Mouse (Mus musculus) intestine, embryonic 16.5 days (tissue): ENCODE results near the gene Ppp4r3a. TPM values are rescaled to one million over a fixed set of nuclear protein-coding genes. Genes with fewer than 3 reads are reported as not detected.

Source experiments
- ATAC-seq: fragments of 200-750 bp; cut with Nextera tagmentation; 2 replicates; pipeline ENCODE4 v1.8.0; 2017; ENCODE audit warnings: moderate TSS enrichment, moderate library complexity
- H3K27ac ChIP-seq: fragments of 300-500 bp; sonication (generic); 2 replicates; pipeline ENCODE4 v1.5.1; 2014; ENCODE audit warnings: mild to moderate bottlenecking, low read length
- H3K27me3 ChIP-seq: fragments of 300-500 bp; sonication (generic); replicated peaks from 2 replicates; pipeline ENCODE4 v1.6.1; 2014; ENCODE audit warnings: low read length, control low read depth, mixed read lengths; ENCODE audit not compliant: control insufficient read depth, insufficient read depth
- H3K36me3 ChIP-seq: fragments of 300-500 bp; sonication (generic); 2 replicates; pipeline ENCODE4 v1.6.1; 2014; ENCODE audit warnings: low read length, control low read depth; ENCODE audit not compliant: control insufficient read depth, insufficient read depth
- H3K4me1 ChIP-seq: fragments of 300-500 bp; sonication (generic); 2 replicates; pipeline ENCODE4 v1.6.1; 2014; ENCODE audit warnings: low read length, control low read depth, mixed read lengths; ENCODE audit not compliant: control insufficient read depth, insufficient read depth
- H3K4me2 ChIP-seq: fragments of 300-500 bp; sonication (generic); 2 replicates; pipeline ENCODE4 v1.6.1; 2014; ENCODE audit warnings: low read depth, low read length, control low read depth
- H3K4me3 ChIP-seq: fragments of 300-500 bp; sonication (generic); 2 replicates; pipeline ENCODE4 v1.5.1; 2014; ENCODE audit warnings: mild to moderate bottlenecking, low read length
- H3K9ac ChIP-seq: fragments of 300-500 bp; sonication (generic); 2 replicates; pipeline ENCODE4 v1.6.1; 2014; ENCODE audit warnings: low read depth, low read length
- H3K9me3 ChIP-seq: fragments of 300-500 bp; sonication (generic); 2 replicates; pipeline ENCODE4 v1.6.1; 2016; ENCODE audit warnings: low read length, control low read depth; ENCODE audit not compliant: control insufficient read depth
- WGBS: fragments of 180-500 bp; shearing (Covaris S2); extraction: QIAGEN DNeasy Blood & Tissue Kit; methylation state at CpG from one replicate; pipeline ENCODE4 v1.1.7; 2014; 5-methylcytosine and 5-hydroxymethylcytosine counted together
- polyA plus RNA-seq: library from polyadenylated mRNA; unstranded; fragments of >200 nt; fragmentation: Nextera tagmentation; extraction: Ambion mirVana; gene quantifications from 2 replicates; pipeline ENCODE4 v1.2.1, GENCODE M21; 2015

Gene Ppp4r3a
- polyA plus RNA-seq, 1 experiment from 2014 or later = 21.9 TPM

- no peaks in the 10 kb centered on the region for H3K9me3 ChIP-seq
- no peak overlapping the region for H3K9ac ChIP-seq
- peaks cover 7% of the 10 kb centered on the region for H3K36me3 ChIP-seq
- no peak overlapping the region for H3K4me2 ChIP-seq
- no peak overlapping the region for H3K27ac ChIP-seq
- 87% methylated on average over 1 of the region's 1 CpGs for WGBS
- H3K4me3 ChIP-seq = no peak overlapping the region
- no peaks in the 10 kb centered on the region for H3K27me3 ChIP-seq
- ATAC-seq = no peak
- H3K4me1 ChIP-seq = no peaks in the 10 kb centered on the region
Measured at GRCm38 (mm10) chr12:101066329-101066728, 17.2 kb downstream of the Ppp4r3a start.

DNA sequence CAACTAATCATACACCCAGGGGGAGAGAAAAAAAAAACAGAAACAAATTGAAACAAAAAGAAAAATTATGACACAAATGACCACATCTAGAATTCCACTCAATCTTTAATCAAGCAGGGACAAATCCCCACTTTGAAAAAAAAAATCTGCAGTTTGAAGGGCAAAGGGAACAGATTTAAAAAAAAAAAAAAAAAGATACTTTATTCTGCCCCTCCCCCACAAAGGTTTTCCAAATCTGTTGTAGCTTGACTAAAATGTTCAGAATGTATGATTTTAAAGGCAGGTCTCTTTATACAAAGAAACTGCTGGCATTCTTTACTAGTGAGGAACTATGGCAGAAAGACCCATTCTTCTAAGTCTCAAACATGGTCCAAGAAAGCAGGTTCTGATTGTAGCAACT lies 43.5 kb downstream of the Ppp4r3a start:
- H3K9me3 ChIP-seq = no peaks in the 10 kb centered on the region
- H3K27ac ChIP-seq = no peak overlapping the region
- H3K4me1 ChIP-seq = no peaks in the 10 kb centered on the region
- ATAC-seq = no peak
- H3K4me3 ChIP-seq = no peak overlapping the region
- H3K36me3 ChIP-seq = 0 out of 2 replicates have a peak, but pooled peaks cover 3% of the 10 kb centered on the region
- no peak overlapping the region for H3K9ac ChIP-seq
- no peaks in the 10 kb centered on the region for H3K27me3 ChIP-seq
- H3K4me2 ChIP-seq = no peak overlapping the region

GRCm38 (mm10) chr12:101028954-101029731 lies 54.4 kb downstream of the Ppp4r3a start, which contains the start of gene Ccdc88c:
Gene Ccdc88c, minus strand, starts transcription at chr12:101029056.
- Histone ChIP-seq H3K27me3 (no peaks in the 10 kb centered on the region), H3K9me3 (no peaks in the 10 kb centered on the region)

DNA sequence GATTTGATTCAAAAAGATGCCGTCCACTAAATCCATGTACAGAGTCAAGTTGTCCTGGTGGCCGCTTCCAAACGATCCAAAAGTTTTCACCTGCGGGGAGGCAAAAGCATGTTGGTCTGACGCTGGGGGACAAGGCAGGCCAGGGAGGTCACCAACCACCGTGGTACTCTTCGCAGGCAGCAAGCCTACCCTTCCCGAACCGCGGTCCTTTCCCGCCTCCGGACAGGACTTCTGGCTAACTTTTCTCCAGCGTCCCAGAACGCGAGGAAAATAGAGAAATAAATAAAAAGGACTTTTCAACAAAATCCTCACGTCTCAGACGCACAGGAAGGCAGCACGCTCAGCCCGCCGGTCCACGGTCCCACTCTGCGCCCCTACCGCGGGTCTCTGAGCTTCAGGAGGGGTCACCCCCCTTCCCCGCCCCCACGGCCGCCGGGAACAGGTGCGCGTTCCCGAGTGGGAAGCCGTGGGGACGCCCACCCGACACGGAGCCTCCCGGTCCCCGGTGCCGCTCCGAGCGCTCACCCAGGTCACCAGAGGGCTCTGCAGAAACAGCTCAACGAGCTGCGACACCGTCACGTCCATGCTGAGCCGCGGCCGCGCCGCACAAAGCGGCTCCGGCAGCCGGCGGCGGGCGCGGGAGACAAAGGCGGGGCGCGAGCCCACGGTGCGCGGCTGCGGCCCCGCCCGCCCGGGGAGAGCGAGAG lies 55.1 kb downstream of the Ppp4r3a start:
- Histone ChIP-seq H3K27me3 (no peaks in the 10 kb centered on the region), H3K9ac (peak overlapping the region; percentile 93), H3K4me3 (peak overlapping the region; percentile 80), H3K36me3 (no peaks in the 10 kb centered on the region), H3K27ac (peak overlapping the region; percentile 88), H3K4me2 (peak overlapping the region; percentile 87), H3K4me1 (peaks cover 8% of the 10 kb centered on the region; the same call in 1 of the 2 replicates), H3K9me3 (no peaks in the 10 kb centered on the region)
- ATAC-seq = no peak
- WGBS = under 1% methylated on average over 66 of the region's 67 CpGs

More at GRCm38 (mm10) chr12:101028954-101029731, 54.4 kb downstream of the Ppp4r3a start, which contains the start of gene Ccdc88c:
- Histone ChIP-seq H3K27ac (peak within 1 kb of the TSS; percentile 88), H3K4me2 (peak within 1 kb of the TSS; percentile 87), H3K9ac (peak within 1 kb of the TSS; percentile 93), H3K4me3 (peak within 1 kb of the TSS; percentile 80), H3K4me1 (peaks cover 8% of the 10 kb centered on the region; the same call in 1 of the 2 replicates), H3K36me3 (no peaks in the 10 kb centered on the region)
- peak; percentile 86 for ATAC-seq
- WGBS = under 1% methylated on average over 55 of the region's 56 CpGs

- peak overlapping the region; percentile 87 for H3K4me2 ChIP-seq
- peak overlapping the region; percentile 93 for H3K9ac ChIP-seq
- peak overlapping the region; percentile 88 for H3K27ac ChIP-seq
- H3K27me3 ChIP-seq = no peaks in the 10 kb centered on the region
- H3K36me3 ChIP-seq = no peaks in the 10 kb centered on the region
- H3K4me3 ChIP-seq = peak overlapping the region; percentile 80
- H3K4me1 ChIP-seq = peaks cover 8% of the 10 kb centered on the region; the same call in 1 of the 2 replicates
- ATAC-seq = no peak
- H3K9me3 ChIP-seq = no peaks in the 10 kb centered on the region
- 3% methylated on average over 19 of the region's 19 CpGs for whole genome bisulfite sequencing
Measured at GRCm38 (mm10) chr12:101027451-101028246, 55.9 kb downstream of the Ppp4r3a start.

DNA sequence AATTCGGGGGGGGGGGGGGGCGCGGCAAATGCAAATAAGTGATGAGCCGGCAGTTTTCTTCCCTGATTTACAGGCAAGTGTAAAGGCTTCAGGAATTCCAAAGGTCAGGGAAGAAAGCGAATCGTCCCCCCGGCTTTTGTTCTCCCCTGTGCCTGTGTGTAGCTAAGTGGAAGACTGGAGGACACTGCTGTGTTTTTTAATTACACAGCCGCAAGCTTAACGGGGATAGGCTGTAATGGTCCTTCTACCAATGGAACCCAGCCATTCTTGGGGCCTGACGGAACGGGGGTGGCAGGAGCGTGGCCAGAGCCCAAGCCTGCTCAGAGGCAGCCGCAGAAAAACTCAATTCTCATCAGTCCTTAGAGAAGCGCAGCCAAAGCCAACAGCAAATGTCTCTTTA lies 56.6 kb downstream of the Ppp4r3a start:
- Histone ChIP-seq H3K27me3 (no peaks in the 10 kb centered on the region), H3K27ac (peak overlapping the region; percentile 88), H3K9me3 (no peaks in the 10 kb centered on the region), H3K4me3 (peak overlapping the region; percentile 80), H3K9ac (peak overlapping the region; percentile 93), H3K4me1 (peaks cover 8% of the 10 kb centered on the region; the same call in 1 of the 2 replicates), H3K36me3 (no peaks in the 10 kb centered on the region), H3K4me2 (peak overlapping the region; percentile 87)
- no peak for ATAC-seq
- WGBS = 8% methylated on average over 14 of the region's 14 CpGs

DNA sequence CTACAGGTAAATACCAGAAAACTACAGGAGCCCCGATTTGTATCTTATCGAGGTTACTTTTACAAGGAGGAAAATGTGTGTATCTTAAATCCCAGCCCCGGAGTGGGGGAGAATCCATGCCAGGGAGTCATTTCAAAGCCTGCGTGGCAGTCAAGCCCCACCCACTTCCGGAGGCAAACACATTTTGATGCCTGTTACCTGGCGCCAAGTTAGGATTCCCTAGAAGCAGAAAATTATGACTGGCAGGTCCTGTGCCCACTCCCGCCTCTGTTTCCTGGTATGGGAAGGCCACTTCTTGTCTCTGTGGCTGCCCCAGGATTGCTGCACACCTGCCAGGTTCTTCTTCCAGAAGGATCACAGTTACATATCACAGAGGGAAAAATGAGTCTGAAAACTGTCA lies 57.0 kb downstream of the Ppp4r3a start:
- Histone ChIP-seq H3K4me3 (peak overlapping the region; percentile 80), H3K4me2 (peak overlapping the region; percentile 87), H3K4me1 (peaks cover 11% of the 10 kb centered on the region), H3K9me3 (no peaks in the 10 kb centered on the region), H3K36me3 (no peaks in the 10 kb centered on the region), H3K27ac (peak overlapping the region; percentile 88), H3K27me3 (no peaks in the 10 kb centered on the region), H3K9ac (peak overlapping the region; percentile 93)
- peak; percentile 6; the same call in 1 of the 2 replicates for ATAC-seq
- 41% methylated on average over 7 of the region's 7 CpGs for WGBS

DNA sequence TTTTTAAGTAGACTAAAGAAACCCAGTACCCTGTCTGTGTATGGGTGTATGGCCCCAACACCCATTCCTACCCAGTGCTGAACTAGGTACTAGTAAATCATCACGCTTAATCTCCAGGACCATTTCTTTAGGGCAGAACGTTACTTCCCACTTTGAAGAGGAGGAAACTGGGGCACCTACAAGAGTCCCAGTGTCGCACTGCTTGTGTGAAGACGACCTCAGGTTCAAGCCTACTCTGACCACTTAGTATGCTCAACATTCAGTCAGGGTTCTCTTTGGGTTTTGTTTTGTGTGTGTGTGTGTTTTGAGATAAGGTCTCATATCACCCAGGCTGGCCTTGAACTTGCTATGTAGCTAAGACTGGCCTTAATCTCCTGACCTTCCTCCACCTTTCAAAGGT lies 57.5 kb downstream of the Ppp4r3a start:
- no peaks in the 10 kb centered on the region for H3K9me3 ChIP-seq
- peak overlapping the region; percentile 87 for H3K4me2 ChIP-seq
- H3K27me3 ChIP-seq = no peaks in the 10 kb centered on the region
- no peak for ATAC-seq
- no peaks in the 10 kb centered on the region for H3K36me3 ChIP-seq
- H3K9ac ChIP-seq = peak overlapping the region; percentile 23
- WGBS = 60% methylated on average over 4 of the region's 4 CpGs
- H3K4me3 ChIP-seq = peak overlapping the region; percentile 24; the same call in 1 of the 2 replicates
- H3K4me1 ChIP-seq = peaks cover 11% of the 10 kb centered on the region
- H3K27ac ChIP-seq = peak overlapping the region; percentile 88

DNA sequence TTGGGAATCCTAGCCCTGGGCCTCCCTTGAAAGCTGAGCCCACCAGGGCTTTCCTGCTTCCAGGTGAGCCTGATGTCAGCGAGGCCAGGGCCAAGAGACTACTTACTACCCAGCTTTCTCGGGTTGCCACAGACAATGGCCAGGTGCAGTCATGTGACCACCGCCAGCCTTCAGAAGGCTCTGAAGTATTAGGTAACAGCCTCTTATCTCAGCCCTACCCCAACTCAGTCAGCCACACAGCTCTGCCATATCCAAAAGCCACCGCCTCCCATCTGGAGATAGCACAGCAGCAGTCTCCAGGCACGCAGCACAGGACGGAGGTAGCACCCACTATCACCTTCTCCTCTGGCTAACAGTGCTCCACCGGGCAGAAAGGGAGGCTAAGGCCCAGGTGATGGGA lies 58.1 kb downstream of the Ppp4r3a start:
- Histone ChIP-seq H3K4me2 (peak overlapping the region; percentile 87), H3K27me3 (no peaks in the 10 kb centered on the region), H3K27ac (peak overlapping the region; percentile 88), H3K9me3 (no peaks in the 10 kb centered on the region), H3K4me3 (peak overlapping the region; percentile 24; the same call in 1 of the 2 replicates), H3K4me1 (peaks cover 11% of the 10 kb centered on the region), H3K36me3 (no peaks in the 10 kb centered on the region), H3K9ac (peak overlapping the region; percentile 53)
- ATAC-seq = peak; percentile 83
- WGBS = 56% methylated on average over 7 of the region's 7 CpGs
